Mouse (Mus musculus): ENCODE measurements around the gene Zmiz1. TPM values are rescaled to one million over a fixed set of nuclear protein-coding genes. Genes with fewer than 3 reads are reported as not detected.

Gene Zmiz1
- polyA plus RNA-seq, 1 experiment from 2014 or later, result 57.0 TPM

DNA sequence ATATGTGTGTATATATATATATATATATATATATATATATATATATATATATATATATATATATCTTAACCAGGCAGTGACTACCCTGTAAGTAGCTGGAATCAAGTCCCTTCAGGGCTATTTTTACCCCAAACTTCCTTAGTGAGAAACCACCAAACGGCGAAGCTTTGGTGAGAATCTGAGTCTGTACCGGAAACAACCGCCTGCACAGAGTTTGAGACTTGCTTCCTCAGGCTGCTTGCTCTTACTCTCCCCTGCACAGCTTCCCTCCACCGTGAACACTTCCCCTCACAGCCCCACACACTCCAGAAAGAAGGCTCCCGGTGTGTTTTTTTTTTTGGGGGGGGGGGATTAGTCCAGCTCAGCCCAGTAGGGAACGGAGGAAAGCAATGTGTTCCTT is 150.4 kb downstream of the Zmiz1 start:
- no peak overlapping the region for H3K4me3 ChIP-seq (ENCODE audit: low read depth, low read length)
- H3K27ac ChIP-seq (ENCODE audit: low read depth, low read length), result no peak overlapping the region
- DNase-seq (ENCODE audit: low spot score) (no peak), ATAC-seq (ENCODE audit: low FRiP score) (no peak)
- 73% methylated on average over 7 of the region's 7 CpGs for WGBS
- peak overlapping the region; percentile 9; the same call in 1 of the 2 replicates for H3K4me2 ChIP-seq (replicated peaks; ENCODE audit: low read depth, low read length)
- 0 out of 2 replicates have a peak overlapping the region, but pooled peaks have one; percentile 2 for H3K9ac ChIP-seq (ENCODE audit: low read depth, low read length)
- peaks cover 27% of the 10 kb centered on the region for H3K4me1 ChIP-seq (replicated peaks; ENCODE audit: control insufficient read depth, insufficient read depth, low read length)
- H3K36me3 ChIP-seq (ENCODE audit: control insufficient read depth, insufficient read depth, low read length), result no peaks in the 10 kb centered on the region
- no peaks in the 10 kb centered on the region for H3K9me3 ChIP-seq (ENCODE audit: control insufficient read depth, low read length)
- no peaks in the 10 kb centered on the region for H3K27me3 ChIP-seq (ENCODE audit: control insufficient read depth, insufficient read depth, low read length)

DNA sequence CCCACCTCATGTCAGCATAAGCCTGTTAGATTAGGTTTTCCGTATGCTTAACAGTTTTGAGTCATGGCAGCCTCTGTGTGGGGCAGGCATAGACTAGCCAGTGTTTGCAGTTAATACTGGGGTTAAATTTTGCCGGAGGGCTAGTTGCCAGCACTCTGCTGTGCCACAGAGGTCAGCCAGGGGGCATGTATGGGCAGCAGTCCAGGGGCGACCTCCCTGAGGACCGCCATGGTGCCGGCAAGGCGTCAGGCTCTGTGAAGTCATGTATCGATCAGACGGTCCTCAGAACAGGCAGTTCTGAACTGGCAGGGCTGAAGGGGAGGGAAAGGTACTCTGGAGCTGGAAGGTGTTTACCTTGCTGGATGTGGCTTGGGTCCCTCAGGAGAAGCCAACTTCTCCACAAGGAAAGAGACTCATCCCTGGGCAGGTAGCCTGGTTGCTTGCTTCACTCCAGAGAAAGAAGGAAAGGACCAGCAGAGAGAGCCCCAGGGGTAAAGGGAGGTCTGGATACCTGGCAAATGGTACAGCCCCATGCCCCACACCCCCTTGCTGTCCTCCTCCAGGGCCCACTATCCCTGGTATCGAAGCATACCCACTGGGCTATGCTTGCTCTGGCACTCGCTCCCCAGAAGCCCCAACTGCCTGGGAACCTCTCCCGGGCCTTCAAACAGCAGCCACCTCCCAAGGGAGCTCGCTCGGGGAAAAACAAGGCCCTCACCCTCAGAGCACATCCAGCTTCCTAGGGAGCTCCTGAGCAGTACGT is 151.6 kb downstream of the Zmiz1 start:
- Histone ChIP-seq H3K4me1 (replicated peaks; ENCODE audit: control insufficient read depth, insufficient read depth, low read length) (peaks cover 25% of the 10 kb centered on the region), H3K4me3 (ENCODE audit: low read depth, low read length) (0 out of 2 replicates have a peak overlapping the region, but pooled peaks have one; percentile 9), H3K36me3 (ENCODE audit: control insufficient read depth, insufficient read depth, low read length) (no peaks in the 10 kb centered on the region), H3K9ac (ENCODE audit: low read depth, low read length) (peak overlapping the region; percentile 12; the same call in 1 of the 2 replicates), H3K27ac (ENCODE audit: low read depth, low read length) (no peak overlapping the region), H3K4me2 (replicated peaks; ENCODE audit: low read depth, low read length) (peak overlapping the region; percentile 9; the same call in 1 of the 2 replicates), H3K9me3 (ENCODE audit: control insufficient read depth, low read length) (no peaks in the 10 kb centered on the region), H3K27me3 (ENCODE audit: control insufficient read depth, insufficient read depth, low read length) (no peaks in the 10 kb centered on the region)
- ATAC-seq (ENCODE audit: low FRiP score) (no peak), DNase-seq (ENCODE audit: low spot score) (no peak)
- WGBS, result 66% methylated on average over 14 of the region's 14 CpGs

DNA sequence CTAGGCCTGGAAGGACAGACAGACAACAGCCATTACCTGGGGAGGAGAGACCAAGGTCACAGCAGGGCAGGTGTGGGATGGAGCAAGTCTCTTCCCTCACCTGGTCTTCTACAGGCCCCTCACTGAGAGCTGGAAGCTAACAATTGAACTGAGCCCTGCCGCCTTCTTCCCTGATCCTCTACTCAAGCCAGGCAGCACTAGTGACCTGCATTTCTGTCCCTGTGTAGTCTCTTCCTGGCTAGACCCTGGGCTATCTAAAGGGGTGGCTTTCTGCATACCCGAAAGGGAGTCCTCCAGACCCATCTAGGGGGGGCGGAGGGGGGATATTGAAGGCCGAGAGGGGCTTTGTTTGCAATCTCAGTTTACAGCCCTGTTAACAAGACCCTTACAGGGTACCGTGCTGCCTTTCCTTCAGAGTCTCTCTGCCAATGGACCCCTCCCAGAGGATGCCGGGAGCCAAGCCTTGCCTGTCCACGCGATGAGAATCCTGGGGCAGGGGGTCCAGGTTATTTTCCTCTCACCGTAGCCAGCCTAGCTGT is 152.2 kb downstream of the Zmiz1 start:
- Histone ChIP-seq H3K4me2 (replicated peaks; ENCODE audit: low read depth, low read length) (no peak overlapping the region), H3K9me3 (ENCODE audit: control insufficient read depth, low read length) (no peaks in the 10 kb centered on the region), H3K9ac (ENCODE audit: low read depth, low read length) (no peak overlapping the region), H3K4me3 (ENCODE audit: low read depth, low read length) (no peak overlapping the region), H3K36me3 (ENCODE audit: control insufficient read depth, insufficient read depth, low read length) (no peaks in the 10 kb centered on the region), H3K4me1 (replicated peaks; ENCODE audit: control insufficient read depth, insufficient read depth, low read length) (peaks cover 21% of the 10 kb centered on the region), H3K27me3 (ENCODE audit: control insufficient read depth, insufficient read depth, low read length) (no peaks in the 10 kb centered on the region), H3K27ac (ENCODE audit: low read depth, low read length) (peak overlapping the region; percentile 18; the same call in 1 of the 2 replicates)
- WGBS, result 59% methylated on average over 9 of the region's 9 CpGs
- DNase-seq (ENCODE audit: low spot score) (no peak), ATAC-seq (ENCODE audit: low FRiP score) (no peak)

DNA sequence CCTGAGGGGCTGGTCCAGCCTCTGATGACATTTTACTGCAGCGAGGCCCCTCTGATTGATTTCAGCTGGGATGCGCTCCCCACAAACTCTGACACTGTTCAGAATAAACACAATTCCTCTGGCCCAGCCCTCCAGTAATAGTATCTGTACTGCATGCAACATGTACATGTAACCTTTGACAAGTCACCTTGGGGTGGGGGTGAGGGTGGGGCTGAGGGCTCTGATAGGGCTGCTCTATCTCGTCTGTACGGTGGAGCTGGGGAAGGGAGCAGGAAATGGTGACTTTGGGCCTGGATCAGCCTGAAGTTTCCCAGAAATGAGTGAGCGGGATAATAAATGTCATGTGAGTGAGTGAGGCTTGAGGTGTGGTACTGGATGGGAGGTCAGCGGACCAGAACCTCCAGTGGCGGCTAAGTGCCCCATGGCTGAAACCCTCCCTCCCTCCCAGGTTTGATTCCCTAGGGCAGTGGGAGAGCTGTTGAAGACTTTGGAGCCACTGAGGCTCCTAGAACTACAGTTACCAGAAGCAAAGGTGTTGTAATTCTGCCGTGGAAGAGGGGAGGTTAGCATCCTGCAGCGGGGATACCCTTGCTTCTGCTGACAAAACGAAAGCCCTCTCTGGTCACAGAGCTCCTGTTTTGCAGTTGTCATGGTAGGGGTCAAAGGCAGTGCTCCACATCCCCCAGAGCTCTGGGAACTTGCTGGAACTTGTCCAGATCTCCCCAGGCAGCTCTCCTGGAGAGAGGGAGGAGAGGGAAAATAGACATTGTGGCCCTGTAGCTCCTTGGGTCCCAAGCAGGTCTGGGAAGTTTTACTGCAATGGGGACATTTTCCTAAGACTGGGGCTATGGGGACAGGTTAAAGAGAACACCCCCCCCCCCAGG is 153.1 kb downstream of the Zmiz1 start:
- no peaks in the 10 kb centered on the region for H3K9me3 ChIP-seq (ENCODE audit: control insufficient read depth, low read length)
- H3K4me1 ChIP-seq (replicated peaks; ENCODE audit: control insufficient read depth, insufficient read depth, low read length), result peaks cover 21% of the 10 kb centered on the region
- ATAC-seq (ENCODE audit: low FRiP score) (no peak), DNase-seq (ENCODE audit: low spot score) (no peak)
- H3K27me3 ChIP-seq (ENCODE audit: control insufficient read depth, insufficient read depth, low read length), result no peaks in the 10 kb centered on the region
- H3K27ac ChIP-seq (ENCODE audit: low read depth, low read length), result 0 out of 2 replicates have a peak overlapping the region, but pooled peaks have one; percentile 18
- 77% methylated on average over 10 of the region's 10 CpGs for WGBS
- no peak overlapping the region for H3K9ac ChIP-seq (ENCODE audit: low read depth, low read length)
- no peaks in the 10 kb centered on the region for H3K36me3 ChIP-seq (ENCODE audit: control insufficient read depth, insufficient read depth, low read length)
- H3K4me2 ChIP-seq (replicated peaks; ENCODE audit: low read depth, low read length), result no peak overlapping the region
- no peak overlapping the region for H3K4me3 ChIP-seq (ENCODE audit: low read depth, low read length)

DNA sequence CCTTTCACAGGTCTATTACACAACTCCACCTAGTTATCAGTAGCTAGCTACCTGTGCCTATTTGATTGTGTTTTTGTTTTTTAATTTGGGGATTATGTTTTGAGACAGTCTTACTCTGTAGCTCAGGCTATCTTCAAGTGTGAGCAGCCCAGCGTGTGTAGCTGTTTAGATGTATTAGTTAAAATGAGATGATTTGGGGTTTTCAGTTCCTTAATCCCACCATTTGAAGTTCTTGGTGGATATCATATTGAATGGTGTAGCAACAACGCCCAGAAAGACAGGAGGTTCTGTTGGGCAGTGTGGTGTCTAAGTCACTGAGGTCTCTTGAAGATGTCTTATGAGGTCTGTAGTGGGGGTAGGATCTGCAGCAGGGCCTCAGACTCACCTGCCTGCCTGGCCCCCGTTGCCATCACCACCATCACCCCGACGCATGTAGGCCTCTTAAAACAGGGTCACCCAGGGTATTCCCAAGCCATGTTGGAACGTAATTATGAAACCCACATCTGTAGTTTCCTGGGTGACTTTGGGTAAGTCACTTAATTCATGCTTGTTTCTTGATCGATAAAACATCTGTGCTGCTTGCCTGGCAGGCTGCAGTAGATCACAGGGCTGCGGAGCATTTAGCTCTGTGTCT is 155.1 kb downstream of the Zmiz1 start:
- Histone ChIP-seq H3K36me3 (ENCODE audit: control insufficient read depth, insufficient read depth, low read length) (no peaks in the 10 kb centered on the region), H3K4me2 (replicated peaks; ENCODE audit: low read depth, low read length) (no peak overlapping the region), H3K27me3 (ENCODE audit: control insufficient read depth, insufficient read depth, low read length) (no peaks in the 10 kb centered on the region), H3K4me1 (replicated peaks; ENCODE audit: control insufficient read depth, insufficient read depth, low read length) (peaks cover 18% of the 10 kb centered on the region), H3K4me3 (ENCODE audit: low read depth, low read length) (no peak overlapping the region), H3K9me3 (ENCODE audit: control insufficient read depth, low read length) (no peaks in the 10 kb centered on the region), H3K9ac (ENCODE audit: low read depth, low read length) (no peak overlapping the region), H3K27ac (ENCODE audit: low read depth, low read length) (no peak overlapping the region)
- WGBS, result 94% methylated on average over 8 of the region's 8 CpGs
- DNase-seq (ENCODE audit: low spot score), result no peak
- no peak for ATAC-seq (ENCODE audit: low FRiP score)

DNA sequence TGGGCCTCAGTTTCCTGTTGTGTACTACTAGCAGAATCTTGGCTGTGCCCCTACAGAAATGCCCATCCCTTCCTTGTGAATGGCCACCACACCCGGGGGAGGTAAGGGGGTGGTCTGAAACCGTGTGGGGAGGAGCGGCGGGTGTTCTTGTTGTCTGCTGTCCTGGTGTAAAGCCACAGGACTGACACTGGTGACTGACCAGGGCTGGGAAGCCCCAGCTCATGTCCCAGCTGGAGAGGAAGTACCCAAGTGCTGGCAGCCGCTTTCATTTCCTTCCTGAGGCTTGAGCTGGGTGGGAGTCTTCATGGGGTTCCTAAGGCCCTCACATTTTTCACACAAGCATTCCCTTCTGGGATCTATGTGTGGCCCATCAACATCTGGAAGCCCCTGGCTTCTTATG is 155.7 kb downstream of the Zmiz1 start:
- ATAC-seq (ENCODE audit: low FRiP score), result no peak
- no peak overlapping the region for H3K4me3 ChIP-seq (ENCODE audit: low read depth, low read length)
- 0 out of 2 replicates have a peak overlapping the region, but pooled peaks have one; percentile 8 for H3K9ac ChIP-seq (ENCODE audit: low read depth, low read length)
- H3K4me1 ChIP-seq (replicated peaks; ENCODE audit: control insufficient read depth, insufficient read depth, low read length), result peaks cover 16% of the 10 kb centered on the region
- no peak overlapping the region for H3K27ac ChIP-seq (ENCODE audit: low read depth, low read length)
- H3K4me2 ChIP-seq (replicated peaks; ENCODE audit: low read depth, low read length), result no peak overlapping the region
- DNase-seq (ENCODE audit: low spot score), result no peak
- 73% methylated on average over 5 of the region's 5 CpGs for WGBS
- no peaks in the 10 kb centered on the region for H3K36me3 ChIP-seq (ENCODE audit: control insufficient read depth, insufficient read depth, low read length)
- H3K27me3 ChIP-seq (ENCODE audit: control insufficient read depth, insufficient read depth, low read length), result no peaks in the 10 kb centered on the region
- no peaks in the 10 kb centered on the region for H3K9me3 ChIP-seq (ENCODE audit: control insufficient read depth, low read length)

DNA sequence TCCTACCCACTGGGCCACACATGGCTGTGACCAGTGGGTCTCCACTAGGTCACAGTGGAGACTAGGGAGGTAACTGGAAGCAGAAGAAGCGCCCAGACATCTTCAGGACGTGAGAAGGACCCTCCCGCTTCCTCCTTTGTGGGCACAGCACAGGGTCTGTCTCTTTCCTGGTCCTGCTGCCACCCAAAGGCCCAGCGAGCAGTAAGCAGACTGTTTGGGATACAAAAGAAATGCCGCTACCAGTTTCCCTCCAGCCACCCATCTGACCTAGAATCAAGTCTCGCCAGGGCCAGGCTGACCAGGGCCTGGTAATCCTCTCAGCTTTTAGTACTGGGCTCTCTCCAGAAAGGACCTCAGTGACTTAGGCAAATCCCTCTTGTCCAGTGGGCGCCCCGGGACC is 156.6 kb downstream of the Zmiz1 start:
- no peaks in the 10 kb centered on the region for H3K27me3 ChIP-seq (ENCODE audit: control insufficient read depth, insufficient read depth, low read length)
- H3K4me3 ChIP-seq (ENCODE audit: low read depth, low read length), result no peak overlapping the region
- DNase-seq (ENCODE audit: low spot score) (no peak), ATAC-seq (ENCODE audit: low FRiP score) (no peak)
- WGBS, result 87% methylated on average over 8 of the region's 8 CpGs
- no peak overlapping the region for H3K27ac ChIP-seq (ENCODE audit: low read depth, low read length)
- no peak overlapping the region for H3K4me2 ChIP-seq (replicated peaks; ENCODE audit: low read depth, low read length)
- H3K9me3 ChIP-seq (ENCODE audit: control insufficient read depth, low read length), result no peaks in the 10 kb centered on the region
- no peaks in the 10 kb centered on the region for H3K36me3 ChIP-seq (ENCODE audit: control insufficient read depth, insufficient read depth, low read length)
- peaks cover 9% of the 10 kb centered on the region for H3K4me1 ChIP-seq (replicated peaks; ENCODE audit: control insufficient read depth, insufficient read depth, low read length)
- no peak overlapping the region for H3K9ac ChIP-seq (ENCODE audit: low read depth, low read length)

DNA sequence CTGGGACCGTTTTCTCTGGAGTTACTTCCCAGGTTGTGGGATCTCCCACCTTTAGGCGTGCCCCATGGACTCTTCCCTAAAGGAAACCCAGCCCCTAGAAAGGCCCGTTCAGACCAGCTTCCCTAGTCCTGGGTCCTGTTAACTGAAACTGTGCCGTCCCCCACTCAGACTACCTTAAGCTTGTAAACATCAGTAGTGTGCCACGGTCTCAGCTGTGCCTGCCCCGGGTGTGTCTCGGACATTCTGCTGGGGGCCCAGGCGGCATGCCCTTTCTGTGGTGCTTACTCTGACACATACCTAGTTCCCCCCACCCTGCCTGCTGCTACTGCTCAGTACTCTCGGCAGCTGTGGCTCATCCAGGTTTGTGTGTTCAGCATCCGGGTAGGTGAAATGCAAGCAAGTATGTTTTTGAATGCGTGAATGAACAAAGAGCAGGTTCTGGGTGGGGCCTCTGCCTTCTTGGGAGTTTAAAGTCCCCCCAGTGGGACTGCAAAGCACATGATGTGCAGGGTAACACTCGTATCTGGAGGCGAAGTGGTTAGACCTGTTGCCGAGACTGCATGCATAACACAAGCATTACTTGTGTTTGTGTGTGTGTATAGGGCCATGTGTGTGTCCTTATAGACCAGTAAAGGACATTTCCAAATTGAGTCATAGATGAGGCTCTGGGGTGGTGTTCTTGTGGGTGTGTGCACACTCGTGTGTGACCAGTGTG is 157.2 kb downstream of the Zmiz1 start:
- 88% methylated on average over 15 of the region's 15 CpGs for WGBS
- H3K36me3 ChIP-seq (ENCODE audit: control insufficient read depth, insufficient read depth, low read length), result no peaks in the 10 kb centered on the region

More for the DNA sequence above, 157.2 kb downstream of the Zmiz1 start:
- H3K4me3 ChIP-seq (ENCODE audit: low read depth, low read length), result no peak overlapping the region
- DNase-seq (ENCODE audit: low spot score) (no peak), ATAC-seq (ENCODE audit: low FRiP score) (no peak)
- no peak overlapping the region for H3K27ac ChIP-seq (ENCODE audit: low read depth, low read length)
- no peak overlapping the region for H3K4me2 ChIP-seq (replicated peaks; ENCODE audit: low read depth, low read length)
- H3K4me1 ChIP-seq (replicated peaks; ENCODE audit: control insufficient read depth, insufficient read depth, low read length), result peaks cover 11% of the 10 kb centered on the region
- no peaks in the 10 kb centered on the region for H3K9me3 ChIP-seq (ENCODE audit: control insufficient read depth, low read length)
- no peak overlapping the region for H3K9ac ChIP-seq (ENCODE audit: low read depth, low read length)
- H3K27me3 ChIP-seq (ENCODE audit: control insufficient read depth, insufficient read depth, low read length), result no peaks in the 10 kb centered on the region

All from hindbrain, embryonic 11.5 days (tissue).